Mouse (Mus musculus) layer of hippocampus, adult 9-11 months (tissue): Measurements from ENCODE around the gene Ccdc47.

Experiments
- DNase-seq: peaks from one replicate; pipeline ENCODE4 v3.0.0; 2022

The Ccdc47 gene

DNA sequence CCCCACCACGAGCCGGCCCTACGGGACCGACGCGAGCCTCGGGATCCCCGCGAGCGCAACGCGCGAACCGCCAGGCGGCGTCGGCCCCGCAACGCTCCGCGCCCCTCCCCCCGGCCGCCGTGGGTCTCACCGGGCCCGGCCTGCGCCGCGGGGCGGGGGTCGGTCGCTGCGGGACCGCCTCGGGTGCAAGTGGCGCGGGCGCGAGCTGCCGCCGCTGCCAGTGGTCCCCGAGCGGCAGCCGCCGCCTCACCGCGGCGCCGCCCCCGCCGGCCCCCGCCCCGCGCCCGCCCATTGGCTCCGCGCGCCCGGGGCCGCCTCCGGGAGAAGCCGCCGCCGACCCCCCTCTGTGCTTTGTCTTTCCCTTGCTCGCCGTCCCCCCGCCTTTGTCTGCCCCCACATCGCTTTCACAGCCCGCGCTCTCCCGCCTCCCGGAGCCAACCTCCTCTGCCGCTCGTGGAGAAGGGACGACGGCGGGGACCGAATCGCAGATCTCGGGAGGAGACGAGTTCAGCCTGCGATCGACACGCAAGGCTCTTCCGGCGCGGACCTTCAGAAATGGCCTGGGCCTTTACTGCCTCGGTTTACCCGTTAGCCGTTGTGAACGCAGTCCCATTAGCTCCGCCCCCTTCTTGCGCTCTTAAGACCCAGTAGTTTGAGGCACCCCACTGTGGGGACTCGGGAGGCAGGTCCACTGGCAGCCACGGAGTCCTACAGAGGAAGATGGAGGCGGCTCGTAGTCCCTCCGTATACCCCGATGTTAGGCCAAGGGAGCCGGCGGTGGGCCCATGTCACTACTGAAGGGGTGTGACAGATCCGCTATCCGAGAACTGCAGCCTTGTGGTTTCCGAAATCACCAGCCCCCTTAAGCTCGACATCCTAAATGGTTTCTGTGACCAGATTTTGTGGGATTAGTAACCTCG is 56.0 kb downstream of the Ccdc47 start:
- DNase-seq = peak; percentile 89

GRCm38 (mm10) chr11:106159216-106159920 is 56.8 kb downstream of the Ccdc47 start:
- peak; percentile 81 for DNase-seq

- DNase-seq = no peak
Measured at GRCm38 (mm10) chr11:106158930-106159215, 57.3 kb downstream of the Ccdc47 start.

- DNase-seq = no peak
Measured at GRCm38 (mm10) chr11:106158081-106158929, 57.8 kb downstream of the Ccdc47 start.

DNA sequence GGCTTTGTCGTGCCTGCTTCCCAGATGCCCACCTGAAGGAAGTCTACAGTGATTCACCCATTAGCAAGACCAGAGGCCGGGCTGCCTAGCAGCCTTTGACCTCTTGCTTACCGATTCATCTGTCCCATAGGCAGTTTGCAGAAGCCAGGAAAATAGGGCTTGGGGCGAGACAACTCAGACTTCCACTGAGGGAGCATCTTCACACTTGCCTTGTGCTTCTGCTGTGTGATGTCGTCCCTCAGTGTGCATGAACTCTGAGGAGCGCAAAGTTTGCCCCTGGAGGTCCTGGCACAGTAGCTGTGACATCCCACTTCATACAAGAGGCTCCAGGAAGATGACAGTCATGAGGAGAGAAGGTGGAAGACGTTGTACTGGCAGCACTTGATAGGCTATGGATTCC is 59.0 kb downstream of the Ccdc47 start:
- no peak for DNase-seq

GRCm38 (mm10) chr11:106156257-106156656 is 59.9 kb downstream of the Ccdc47 start:
- DNase-seq = no peak

DNA sequence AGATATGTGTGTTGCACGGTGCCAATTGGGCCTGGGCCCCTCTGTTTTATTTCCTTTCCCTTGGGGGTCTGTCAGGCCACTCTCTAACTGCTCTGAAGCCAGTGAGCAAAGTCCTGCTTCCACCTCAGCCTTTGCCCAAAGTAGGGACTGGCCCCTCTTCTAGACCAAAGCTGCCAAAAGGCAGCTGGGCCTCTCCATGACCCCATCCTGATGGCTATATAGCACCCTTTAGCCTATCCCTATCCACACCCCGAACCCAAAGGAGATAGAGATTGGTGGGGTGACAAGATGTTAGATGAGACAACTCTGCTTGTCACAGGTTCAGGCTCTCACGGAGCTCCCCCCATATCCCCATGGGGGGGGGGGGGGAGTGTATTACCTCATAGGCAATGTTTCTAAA is 60.4 kb downstream of the Ccdc47 start:
- DNase-seq = no peak

GRCm38 (mm10) chr11:106154770-106155169 is 61.4 kb downstream of the Ccdc47 start:
- DNase-seq = no peak

- no peak for DNase-seq
Measured at GRCm38 (mm10) chr11:106154091-106154490, 62.1 kb downstream of the Ccdc47 start.

DNA sequence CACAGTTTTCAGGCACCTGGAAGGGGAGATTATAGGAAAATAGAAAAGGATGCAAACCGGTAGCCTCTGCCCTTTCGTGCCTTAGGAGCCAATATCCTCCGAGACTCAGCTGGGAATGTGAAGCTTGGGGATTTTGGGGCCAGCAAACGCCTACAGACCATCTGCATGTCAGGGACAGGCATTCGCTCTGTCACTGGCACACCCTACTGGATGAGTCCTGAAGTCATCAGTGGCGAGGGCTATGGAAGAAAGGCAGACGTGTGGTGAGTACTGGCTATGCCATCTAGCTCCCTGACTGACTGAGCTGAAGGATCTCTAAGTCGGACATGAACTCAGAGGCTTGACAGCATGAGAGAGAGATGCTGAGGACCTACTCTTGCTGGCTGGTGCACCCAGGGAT is 64.0 kb downstream of the Ccdc47 start:
- DNase-seq = peak; percentile 80

- DNase-seq = no peak
Measured at GRCm38 (mm10) chr11:106151219-106151618, 64.9 kb downstream of the Ccdc47 start.
